Mouse (Mus musculus) brain, embryonic 14.5 days (tissue): ENCODE results near the gene Ubqln1.

Experiments used
- CTCF ChIP-seq: fragments of 200-500 bp; IDR thresholded peaks from 2 replicates; pipeline ENCODE4 v1.5.1; 2012; ENCODE audit warnings: inconsistent platforms, mild to moderate bottlenecking, moderate library complexity, borderline replicate concordance; ENCODE audit not compliant: insufficient read depth, insufficient read length; ENCODE audit errors: extremely low read depth
- POLR2A ChIP-seq: fragments of 200-500 bp; IDR thresholded peaks from 2 replicates; pipeline ENCODE4 v1.6.1; 2012; ENCODE audit warnings: mild to moderate bottlenecking, inconsistent platforms, borderline replicate concordance; ENCODE audit not compliant: poor library complexity, insufficient read depth, insufficient read length, severe bottlenecking; ENCODE audit errors: extremely low read depth

GRCm38 (mm10) chr13:58184111-58184510, 31.3 kb downstream of the Ubqln1 start:
- TF ChIP-seq CTCF (no peak), POLR2A (no peak)
